Mouse (Mus musculus): ENCODE results near the gene Map7d2. TPM values are rescaled to one million over a fixed set of nuclear protein-coding genes. Genes with fewer than 3 reads are reported as not detected.
A peak's percentile ranks its signal among the peaks of the same experiment; 100 is the strongest.
"Not testable (repeated sequence)": the region's sequence is repeated elsewhere in the genome, so short reads cannot be mapped to it uniquely, and the experiment has no call there.

The Map7d2 gene
- polyA plus RNA-seq, 1 experiment: not detected

DNA sequence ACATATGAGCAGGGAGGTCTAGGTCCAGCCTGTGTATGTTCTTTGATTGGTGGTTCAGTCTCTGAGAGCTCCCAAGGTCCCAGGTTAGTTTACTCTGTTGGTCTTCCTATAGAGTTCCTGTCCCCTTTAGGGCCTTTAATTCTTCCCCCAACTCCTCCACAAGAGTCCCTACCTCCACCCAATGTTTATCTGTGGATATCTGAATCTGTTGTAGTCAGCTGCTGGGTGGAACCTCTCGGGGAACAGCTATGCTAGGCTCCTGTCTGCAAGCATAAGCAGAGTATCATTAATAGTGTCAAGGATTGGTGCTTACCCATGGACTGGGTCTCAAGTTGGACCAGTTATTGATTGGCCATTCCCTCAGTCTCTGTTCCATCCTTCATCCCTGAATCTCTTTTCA, 60.4 kb downstream of the Map7d2 start:
- Histone ChIP-seq H3K4me1 (ENCODE audit: control insufficient read depth, insufficient read depth, insufficient read length, low read length) (no peaks in the 10 kb centered on the region), H3K36me3 (ENCODE audit: control insufficient read depth, insufficient read depth, low read length) (no peaks in the 10 kb centered on the region), H3K4me3 (ENCODE audit: low read depth, low read length) (no peak overlapping the region), H3K27me3 (ENCODE audit: control insufficient read depth, insufficient read depth, low read length) (no peaks in the 10 kb centered on the region), H3K27ac (ENCODE audit: insufficient read depth, low read depth, low read length) (no peak overlapping the region)
- TF ChIP-seq POLR2A (IDR thresholded peaks at IDR 0.05; ENCODE audit: low read depth, low read length): no peak
- TF ChIP-seq CTCF (IDR thresholded peaks at IDR 0.05; ENCODE audit: extremely low read depth, insufficient read length, insufficient replicate concordance, low read depth, low read length): no peak
- WGBS: 67% methylated on average over 1 of the region's 1 CpGs

GRCm38 (mm10) chrX:159478243-159478940, 64.0 kb downstream of the Map7d2 start:
- 81% methylated on average over 4 of the region's 4 CpGs for WGBS
- not testable (repeated sequence) for H3K27me3 ChIP-seq (ENCODE audit: control insufficient read depth, insufficient read depth, low read length); H3K4me3 ChIP-seq (ENCODE audit: low read depth, low read length); H3K4me1 ChIP-seq (ENCODE audit: control insufficient read depth, insufficient read depth, insufficient read length, low read length); H3K27ac ChIP-seq (ENCODE audit: insufficient read depth, low read depth, low read length); H3K36me3 ChIP-seq (ENCODE audit: control insufficient read depth, insufficient read depth, low read length)

- no peaks in the 10 kb centered on the region for H3K36me3 ChIP-seq (ENCODE audit: control insufficient read depth, insufficient read depth, low read length)
- no peak overlapping the region for H3K27ac ChIP-seq (ENCODE audit: insufficient read depth, low read depth, low read length)
- no peaks in the 10 kb centered on the region for H3K4me1 ChIP-seq (ENCODE audit: control insufficient read depth, insufficient read depth, insufficient read length, low read length)
- H3K27me3 ChIP-seq (ENCODE audit: control insufficient read depth, insufficient read depth, low read length): no peaks in the 10 kb centered on the region
- H3K4me3 ChIP-seq (ENCODE audit: low read depth, low read length): no peak overlapping the region
- WGBS: 75% methylated on average over 1 of the region's 1 CpGs
- no peak for TF ChIP-seq CTCF (IDR thresholded peaks at IDR 0.05; ENCODE audit: extremely low read depth, insufficient read length, insufficient replicate concordance, low read depth, low read length)
These were observed 69.9 kb downstream of the Map7d2 start for GRCm38 (mm10) chrX:159484247-159484646.

DNA sequence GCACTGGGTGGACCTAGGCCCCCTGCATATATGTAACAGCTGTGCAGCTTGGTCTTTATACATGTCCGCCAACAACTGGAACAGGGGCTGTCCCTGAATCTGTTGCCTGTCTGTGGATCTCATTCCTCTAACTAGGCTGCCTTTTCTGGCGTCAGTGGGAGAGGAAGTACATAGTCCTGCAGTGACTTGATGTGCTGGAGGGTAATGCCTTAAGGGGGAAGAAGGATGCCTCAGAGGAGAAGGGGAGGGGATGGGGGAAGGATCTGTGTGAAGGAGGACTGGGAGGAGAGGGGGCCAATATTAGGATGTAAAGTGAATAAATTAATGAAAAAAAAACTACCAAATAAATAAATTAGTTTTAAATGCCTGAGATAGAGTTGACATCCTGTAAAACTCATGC, 88.8 kb downstream of the Map7d2 start:
- TF ChIP-seq CTCF (IDR thresholded peaks at IDR 0.05; ENCODE audit: extremely low read depth, insufficient read length, insufficient replicate concordance, low read depth, low read length) (no peak), POLR2A (IDR thresholded peaks at IDR 0.05; ENCODE audit: low read depth, low read length) (no peak)
- Histone ChIP-seq H3K27ac (ENCODE audit: insufficient read depth, low read depth, low read length) (no peak overlapping the region), H3K27me3 (ENCODE audit: control insufficient read depth, insufficient read depth, low read length) (no peaks in the 10 kb centered on the region), H3K4me1 (ENCODE audit: control insufficient read depth, insufficient read depth, insufficient read length, low read length) (no peaks in the 10 kb centered on the region), H3K36me3 (ENCODE audit: control insufficient read depth, insufficient read depth, low read length) (no peaks in the 10 kb centered on the region), H3K4me3 (ENCODE audit: low read depth, low read length) (no peak overlapping the region)
- 66% methylated on average over 2 of the region's 2 CpGs for WGBS

DNA sequence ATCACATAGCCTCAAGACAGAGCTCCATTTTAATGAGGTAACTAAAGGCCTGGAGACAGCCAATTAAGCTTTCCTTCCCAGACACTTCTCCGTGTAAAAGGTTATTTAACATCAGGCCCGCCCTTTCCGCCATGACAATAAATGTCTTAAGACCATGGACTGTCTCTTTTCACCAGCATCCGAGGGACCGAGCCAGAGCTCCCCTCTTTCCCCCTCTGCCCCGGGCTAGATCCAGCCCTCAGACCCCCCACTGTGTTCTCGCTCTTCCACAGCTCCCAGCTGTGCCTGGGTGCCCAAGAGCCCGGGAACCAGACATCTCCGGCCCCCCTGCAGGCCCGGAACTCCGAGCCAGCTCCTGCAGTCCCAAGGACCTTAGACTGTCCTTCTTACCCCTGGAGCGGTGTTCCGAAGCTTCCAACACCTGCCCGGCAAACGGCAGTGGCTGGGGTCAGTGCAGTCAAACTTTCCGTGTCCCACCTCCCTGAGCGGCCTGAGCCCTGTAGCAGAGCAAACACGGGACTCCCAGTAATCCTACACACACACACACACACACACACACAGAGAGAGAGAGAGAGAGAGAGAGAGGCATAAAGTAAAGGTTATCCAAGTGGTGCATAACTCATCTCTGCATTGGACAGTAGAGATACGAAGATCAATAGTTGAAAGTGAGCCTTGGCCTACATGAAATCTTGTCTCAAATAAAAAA, 94.1 kb downstream of the Map7d2 start:
- H3K27me3 ChIP-seq (ENCODE audit: control insufficient read depth, insufficient read depth, low read length): no peaks in the 10 kb centered on the region
- WGBS: 56% methylated on average over 19 of the region's 19 CpGs
- TF ChIP-seq POLR2A (IDR thresholded peaks at IDR 0.05; ENCODE audit: low read depth, low read length) (no peak), CTCF (IDR thresholded peaks at IDR 0.05; ENCODE audit: extremely low read depth, insufficient read length, insufficient replicate concordance, low read depth, low read length) (no peak)
- no peaks in the 10 kb centered on the region for H3K4me1 ChIP-seq (ENCODE audit: control insufficient read depth, insufficient read depth, insufficient read length, low read length)
- no peaks in the 10 kb centered on the region for H3K36me3 ChIP-seq (ENCODE audit: control insufficient read depth, insufficient read depth, low read length)
- H3K27ac ChIP-seq (ENCODE audit: insufficient read depth, low read depth, low read length): no peak overlapping the region
- H3K4me3 ChIP-seq (ENCODE audit: low read depth, low read length): no peak overlapping the region

GRCm38 (mm10) chrX:159509042-159509441, 94.7 kb downstream of the Map7d2 start:
- H3K4me1 ChIP-seq (ENCODE audit: control insufficient read depth, insufficient read depth, insufficient read length, low read length): no peaks in the 10 kb centered on the region
- 70% methylated on average over 4 of the region's 4 CpGs for WGBS
- H3K27ac ChIP-seq (ENCODE audit: insufficient read depth, low read depth, low read length): no peak overlapping the region
- no peak overlapping the region for H3K4me3 ChIP-seq (ENCODE audit: low read depth, low read length)
- TF ChIP-seq POLR2A (IDR thresholded peaks at IDR 0.05; ENCODE audit: low read depth, low read length) (no peak), CTCF (IDR thresholded peaks at IDR 0.05; ENCODE audit: extremely low read depth, insufficient read length, insufficient replicate concordance, low read depth, low read length) (no peak)
- H3K36me3 ChIP-seq (ENCODE audit: control insufficient read depth, insufficient read depth, low read length): no peaks in the 10 kb centered on the region
- H3K27me3 ChIP-seq (ENCODE audit: control insufficient read depth, insufficient read depth, low read length): no peaks in the 10 kb centered on the region

DNA sequence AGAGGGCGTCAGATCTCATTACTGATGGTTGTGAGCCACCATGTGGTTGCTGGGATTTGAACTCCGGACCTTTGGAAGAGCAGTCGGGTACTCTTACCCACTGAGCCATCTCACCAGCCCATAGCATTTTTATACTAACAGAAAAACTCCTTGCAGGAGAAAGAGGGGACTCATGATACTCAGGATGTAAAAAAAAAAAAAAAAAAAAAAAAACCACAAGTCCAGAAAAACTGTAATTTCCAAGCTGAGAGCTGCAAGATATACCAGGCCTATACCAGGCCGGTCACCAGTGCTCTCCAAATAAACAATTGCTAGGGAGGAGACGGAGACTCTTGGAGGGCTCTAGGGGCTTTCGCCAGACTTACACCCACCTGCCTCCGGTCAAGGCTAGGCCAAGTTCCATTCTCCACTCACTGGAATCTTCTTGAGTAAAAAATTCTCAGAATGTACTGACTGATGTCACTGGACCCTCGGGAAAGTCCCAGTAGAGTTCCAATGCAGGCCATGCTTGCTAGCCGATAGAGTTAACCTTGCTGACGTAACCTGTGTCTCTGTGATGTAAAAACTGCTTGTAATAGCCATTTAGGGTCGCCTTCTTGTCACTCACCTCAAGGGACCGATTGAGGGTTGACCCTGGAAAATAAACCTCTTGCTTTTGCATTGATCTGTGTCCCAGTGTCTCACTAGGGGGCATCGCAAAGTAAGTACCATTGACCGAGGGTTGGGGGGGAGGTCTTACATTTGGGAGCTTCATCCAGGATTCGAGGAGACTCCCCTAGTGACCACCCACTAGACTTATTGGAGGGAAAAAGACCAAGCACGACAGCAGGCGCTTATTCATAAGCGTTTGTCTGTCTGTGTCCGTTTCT, 95.7 kb downstream of the Map7d2 start:
- Histone ChIP-seq H3K4me1 (ENCODE audit: control insufficient read depth, insufficient read depth, insufficient read length, low read length) (no peaks in the 10 kb centered on the region), H3K4me3 (ENCODE audit: low read depth, low read length) (peak overlapping the region; percentile 43), H3K27ac (ENCODE audit: insufficient read depth, low read depth, low read length) (no peak overlapping the region), H3K36me3 (ENCODE audit: control insufficient read depth, insufficient read depth, low read length) (no peaks in the 10 kb centered on the region), H3K27me3 (ENCODE audit: control insufficient read depth, insufficient read depth, low read length) (no peaks in the 10 kb centered on the region)
- TF ChIP-seq POLR2A (IDR thresholded peaks at IDR 0.05; ENCODE audit: low read depth, low read length): no peak
- no peak for TF ChIP-seq CTCF (IDR thresholded peaks at IDR 0.05; ENCODE audit: extremely low read depth, insufficient read length, insufficient replicate concordance, low read depth, low read length)
- WGBS: 72% methylated on average over 19 of the region's 19 CpGs

Data from small intestine, adult 2 months (tissue).